Mouse (Mus musculus) intestine, embryonic 16.5 days (tissue): ENCODE results near the gene Tmprss13. TPM values are rescaled to one million over a fixed set of nuclear protein-coding genes. Genes with fewer than 3 reads are reported as not detected.

Experiments
- ATAC-seq: fragments of 200-750 bp; cut with Nextera tagmentation; 2 replicates; pipeline ENCODE4 v1.8.0; 2017; ENCODE audit warnings: moderate TSS enrichment, moderate library complexity
- H3K27ac ChIP-seq: fragments of 300-500 bp; sonication (generic); 2 replicates; pipeline ENCODE4 v1.5.1; 2014; ENCODE audit warnings: mild to moderate bottlenecking, low read length
- H3K27me3 ChIP-seq: fragments of 300-500 bp; sonication (generic); replicated peaks from 2 replicates; pipeline ENCODE4 v1.6.1; 2014; ENCODE audit warnings: low read length, control low read depth, mixed read lengths; ENCODE audit not compliant: control insufficient read depth, insufficient read depth
- H3K36me3 ChIP-seq: fragments of 300-500 bp; sonication (generic); 2 replicates; pipeline ENCODE4 v1.6.1; 2014; ENCODE audit warnings: low read length, control low read depth; ENCODE audit not compliant: control insufficient read depth, insufficient read depth
- H3K4me1 ChIP-seq: fragments of 300-500 bp; sonication (generic); 2 replicates; pipeline ENCODE4 v1.6.1; 2014; ENCODE audit warnings: low read length, control low read depth, mixed read lengths; ENCODE audit not compliant: control insufficient read depth, insufficient read depth
- H3K4me2 ChIP-seq: fragments of 300-500 bp; sonication (generic); 2 replicates; pipeline ENCODE4 v1.6.1; 2014; ENCODE audit warnings: low read depth, low read length, control low read depth
- H3K4me3 ChIP-seq: fragments of 300-500 bp; sonication (generic); 2 replicates; pipeline ENCODE4 v1.5.1; 2014; ENCODE audit warnings: mild to moderate bottlenecking, low read length
- H3K9ac ChIP-seq: fragments of 300-500 bp; sonication (generic); 2 replicates; pipeline ENCODE4 v1.6.1; 2014; ENCODE audit warnings: low read depth, low read length
- H3K9me3 ChIP-seq: fragments of 300-500 bp; sonication (generic); 2 replicates; pipeline ENCODE4 v1.6.1; 2016; ENCODE audit warnings: low read length, control low read depth; ENCODE audit not compliant: control insufficient read depth
- WGBS: fragments of 180-500 bp; shearing (Covaris S2); extraction: QIAGEN DNeasy Blood & Tissue Kit; methylation state at CpG from one replicate; pipeline ENCODE4 v1.1.7; 2014; 5-methylcytosine and 5-hydroxymethylcytosine counted together
- polyA plus RNA-seq: library from polyadenylated mRNA; unstranded; fragments of >200 nt; fragmentation: Nextera tagmentation; extraction: Ambion mirVana; gene quantifications from 2 replicates; pipeline ENCODE4 v1.2.1, GENCODE M21; 2015

Tmprss13 gene
- polyA plus RNA-seq, 1 experiment from 2014 or later, result 0.51 TPM

DNA sequence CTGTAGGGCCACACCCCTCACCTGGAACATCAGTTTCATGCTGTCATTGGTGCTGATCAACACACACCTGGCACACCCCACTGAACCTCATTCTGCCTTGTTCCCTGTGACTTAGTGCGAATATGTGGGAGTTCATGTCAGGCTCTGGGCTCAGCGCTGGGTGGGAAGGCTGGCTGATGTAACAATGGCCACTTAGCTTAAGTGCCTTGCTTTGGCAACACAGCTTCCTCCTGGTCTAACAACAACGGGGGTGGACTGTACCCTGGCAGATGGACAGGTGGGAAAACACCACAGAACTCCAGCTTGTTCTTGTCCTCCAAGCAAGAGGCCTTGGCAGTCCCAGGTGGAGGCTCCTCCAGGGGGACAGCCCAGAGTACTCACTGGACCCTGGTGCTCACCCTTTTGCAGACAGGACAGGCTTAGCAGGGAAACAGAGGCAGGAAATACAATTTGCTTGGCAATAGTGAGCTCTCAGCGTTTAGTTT is 3.1 kb downstream of the Tmprss13 start:
- Histone ChIP-seq H3K4me3 (no peak overlapping the region), H3K27me3 (no peaks in the 10 kb centered on the region; the same call in 1 of the 2 replicates), H3K36me3 (no peaks in the 10 kb centered on the region), H3K27ac (no peak overlapping the region), H3K9me3 (no peaks in the 10 kb centered on the region), H3K4me2 (no peak overlapping the region), H3K9ac (no peak overlapping the region), H3K4me1 (peaks cover 8% of the 10 kb centered on the region)
- no peak for ATAC-seq
- WGBS, result 75% methylated on average over 4 of the region's 4 CpGs

DNA sequence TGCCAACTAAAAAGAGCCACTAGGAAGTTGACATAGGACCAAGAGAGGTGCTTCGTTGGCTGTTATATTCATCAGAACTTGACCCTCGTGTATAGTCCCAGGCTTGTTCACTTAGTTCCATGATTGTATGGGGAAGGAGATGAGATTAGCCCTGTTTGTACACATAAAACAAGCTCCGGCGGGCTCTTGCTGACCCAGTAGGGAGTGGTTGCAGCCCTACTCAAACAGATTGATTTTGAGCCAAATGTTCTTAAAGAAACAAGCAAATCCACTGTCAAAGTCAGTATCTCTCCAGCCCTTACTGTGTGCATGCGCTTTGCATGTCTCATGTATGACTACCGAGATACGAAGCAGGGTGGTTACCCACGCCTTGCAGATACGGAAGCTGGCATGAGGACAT is 7.5 kb downstream of the Tmprss13 start:
- WGBS, result 81% methylated on average over 9 of the region's 9 CpGs
- no peaks in the 10 kb centered on the region for H3K9me3 ChIP-seq

DNA sequence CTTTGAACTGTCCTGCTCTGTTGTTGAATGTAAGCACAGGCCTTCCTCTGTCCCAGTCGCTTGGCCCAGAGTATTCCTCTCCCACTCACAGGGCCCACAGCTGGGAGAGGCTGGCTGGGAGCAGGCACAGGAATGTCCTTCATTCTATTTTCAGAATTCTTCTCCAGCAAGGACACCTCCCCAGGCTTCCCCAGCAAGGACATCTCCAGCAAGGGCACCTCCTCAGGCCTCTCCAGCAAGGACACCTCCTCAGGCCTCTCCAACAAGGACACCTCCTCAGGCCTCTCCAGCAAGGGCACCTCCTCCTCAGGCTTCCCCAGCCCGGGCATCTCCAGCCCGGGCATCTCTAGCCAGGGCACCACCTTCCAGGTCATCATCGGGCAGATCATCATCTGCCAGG is 9.4 kb downstream of the Tmprss13 start:
- no peak overlapping the region for H3K27ac ChIP-seq
- no peak overlapping the region for H3K4me2 ChIP-seq
- H3K4me3 ChIP-seq, result no peak overlapping the region
- no peaks in the 10 kb centered on the region for H3K4me1 ChIP-seq
- no peak for ATAC-seq
- H3K9ac ChIP-seq, result no peak overlapping the region
- H3K27me3 ChIP-seq, result no peaks in the 10 kb centered on the region
- no peaks in the 10 kb centered on the region for H3K36me3 ChIP-seq
- WGBS, result 85% methylated on average over 4 of the region's 4 CpGs
- no peaks in the 10 kb centered on the region for H3K9me3 ChIP-seq

More for the DNA sequence above, 7.5 kb downstream of the Tmprss13 start:
- Histone ChIP-seq H3K36me3 (no peaks in the 10 kb centered on the region), H3K4me3 (no peak overlapping the region), H3K4me2 (no peak overlapping the region), H3K4me1 (no peaks in the 10 kb centered on the region), H3K9ac (no peak overlapping the region), H3K27ac (no peak overlapping the region), H3K27me3 (no peaks in the 10 kb centered on the region)
- ATAC-seq, result no peak

DNA sequence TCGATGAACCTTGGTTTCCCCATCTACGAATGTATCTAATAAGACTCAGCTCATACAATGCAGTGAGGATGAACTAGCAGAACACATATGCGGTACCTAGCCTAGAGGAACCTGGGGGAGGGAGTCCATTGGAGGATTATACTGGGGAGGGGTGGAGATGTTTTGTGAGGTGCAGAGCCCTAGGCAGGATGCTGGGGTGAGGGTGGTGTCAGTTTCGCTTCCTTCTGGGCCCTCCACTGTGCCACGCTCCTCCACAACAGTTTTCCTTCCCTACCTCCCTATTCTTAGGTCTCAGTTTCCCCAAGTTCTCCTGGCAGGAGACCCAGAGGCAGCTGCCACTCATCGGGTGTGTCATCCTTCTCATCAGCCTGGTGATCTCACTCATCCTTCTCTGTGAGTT is 10.7 kb downstream of the Tmprss13 start:
- Histone ChIP-seq H3K36me3 (no peaks in the 10 kb centered on the region), H3K27me3 (no peaks in the 10 kb centered on the region), H3K9ac (no peak overlapping the region), H3K4me2 (no peak overlapping the region), H3K4me1 (no peaks in the 10 kb centered on the region), H3K27ac (no peak overlapping the region), H3K9me3 (no peaks in the 10 kb centered on the region), H3K4me3 (no peak overlapping the region)
- ATAC-seq, result no peak
- WGBS, result 90% methylated on average over 6 of the region's 6 CpGs

DNA sequence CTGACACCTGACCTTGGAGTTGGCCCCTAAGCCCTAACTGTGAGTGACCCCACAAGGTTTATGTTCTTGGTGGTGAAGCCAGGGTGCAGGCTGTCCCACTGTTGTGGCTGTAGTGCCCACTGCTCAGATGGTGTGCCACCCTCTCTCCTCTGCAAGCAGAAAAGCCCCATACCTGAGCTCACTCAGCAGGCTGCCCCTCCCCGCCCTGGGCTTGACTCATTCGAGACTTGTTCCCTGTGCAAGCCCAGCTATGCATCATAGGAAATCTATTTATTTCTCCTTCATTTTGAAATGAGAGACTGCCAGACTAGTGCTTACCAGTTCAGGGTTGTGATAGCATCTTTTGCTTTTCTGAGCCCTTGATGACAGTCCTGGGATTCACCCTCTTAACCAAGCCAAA is 18.5 kb downstream of the Tmprss13 start:
- Histone ChIP-seq H3K9me3 (no peaks in the 10 kb centered on the region), H3K36me3 (no peaks in the 10 kb centered on the region), H3K4me2 (no peak overlapping the region), H3K9ac (no peak overlapping the region), H3K4me3 (no peak overlapping the region), H3K27ac (no peak overlapping the region), H3K4me1 (no peaks in the 10 kb centered on the region), H3K27me3 (no peaks in the 10 kb centered on the region)
- WGBS, result 65% methylated on average over 2 of the region's 2 CpGs
- no peak for ATAC-seq

DNA sequence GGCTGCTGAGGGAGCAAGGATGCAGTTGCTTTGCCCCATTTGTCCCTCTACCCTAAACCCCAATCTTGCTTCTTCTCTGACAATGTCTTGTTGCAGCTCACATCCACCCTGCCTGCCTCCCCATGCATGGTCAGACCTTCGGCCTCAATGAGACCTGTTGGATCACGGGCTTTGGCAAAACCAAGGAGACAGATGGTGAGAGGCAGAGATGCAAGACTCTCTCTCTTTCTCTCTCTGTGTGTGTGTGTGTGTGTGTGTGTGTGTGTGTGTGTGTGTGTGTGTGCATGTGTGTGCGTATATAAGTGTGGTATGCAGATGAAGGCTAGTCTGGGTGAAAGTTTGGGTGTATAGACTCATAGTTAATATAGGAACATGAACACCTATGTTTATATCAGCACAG is 24.2 kb downstream of the Tmprss13 start:
- no peaks in the 10 kb centered on the region for H3K9me3 ChIP-seq
- no peak overlapping the region for H3K9ac ChIP-seq
- H3K4me1 ChIP-seq, result no peaks in the 10 kb centered on the region
- H3K27ac ChIP-seq, result no peak overlapping the region
- ATAC-seq, result no peak
- no peaks in the 10 kb centered on the region for H3K36me3 ChIP-seq
- H3K4me2 ChIP-seq, result no peak overlapping the region
- WGBS, result 92% methylated on average over 3 of the region's 3 CpGs
- no peaks in the 10 kb centered on the region for H3K27me3 ChIP-seq
- H3K4me3 ChIP-seq, result no peak overlapping the region

DNA sequence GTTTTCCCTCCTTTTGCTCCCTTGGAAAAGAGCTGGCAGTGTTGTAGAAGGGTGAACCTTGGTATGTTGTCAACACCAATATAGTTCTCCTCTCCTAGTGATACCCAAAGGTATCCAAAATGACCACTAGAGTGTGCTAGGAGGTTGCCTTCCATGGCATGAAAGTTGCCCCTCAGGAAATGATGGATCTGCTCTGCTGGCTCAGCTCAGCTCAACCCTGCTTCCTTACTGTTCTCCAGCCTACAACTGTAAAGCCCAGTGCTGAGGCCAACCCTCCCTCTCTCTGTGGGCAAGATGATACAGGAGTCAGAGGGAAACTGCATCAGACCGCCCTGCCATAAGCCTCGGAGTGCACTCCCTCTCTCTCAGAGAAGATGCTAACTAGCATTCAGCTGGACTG is 26.6 kb downstream of the Tmprss13 start:
- ATAC-seq, result no peak
- Histone ChIP-seq H3K4me1 (no peaks in the 10 kb centered on the region), H3K27me3 (no peaks in the 10 kb centered on the region), H3K27ac (no peak overlapping the region), H3K4me2 (no peak overlapping the region), H3K9ac (no peak overlapping the region), H3K4me3 (no peak overlapping the region), H3K9me3 (no peaks in the 10 kb centered on the region), H3K36me3 (no peaks in the 10 kb centered on the region)
- WGBS, result 77% methylated on average over 2 of the region's 2 CpGs

DNA sequence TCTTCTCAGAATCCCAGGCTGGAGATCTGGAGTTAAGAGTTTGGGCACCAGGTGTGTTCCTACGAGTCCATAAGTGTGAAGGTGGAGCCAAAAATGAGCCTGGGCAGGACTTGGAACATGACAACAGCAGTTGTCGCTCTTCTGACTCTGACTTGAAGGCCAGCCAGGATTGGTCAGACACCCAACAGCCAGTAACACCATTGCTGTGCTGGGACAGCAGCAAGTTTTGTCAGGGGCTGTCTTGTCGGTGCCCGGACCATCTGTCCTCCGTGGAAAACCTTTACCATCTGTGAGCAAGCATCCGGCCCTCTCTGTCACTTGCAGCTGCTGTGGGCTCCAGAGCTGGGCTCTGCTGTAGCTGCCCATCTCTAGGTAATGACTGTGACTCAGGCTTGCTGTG is 27.4 kb downstream of the Tmprss13 start:
- no peaks in the 10 kb centered on the region for H3K36me3 ChIP-seq
- no peaks in the 10 kb centered on the region for H3K27me3 ChIP-seq
- no peak overlapping the region for H3K4me3 ChIP-seq
- no peaks in the 10 kb centered on the region for H3K9me3 ChIP-seq
- H3K9ac ChIP-seq, result no peak overlapping the region
- no peaks in the 10 kb centered on the region for H3K4me1 ChIP-seq
- WGBS, result 65% methylated on average over 6 of the region's 6 CpGs
- H3K27ac ChIP-seq, result no peak overlapping the region
- no peak for ATAC-seq
- no peak overlapping the region for H3K4me2 ChIP-seq

DNA sequence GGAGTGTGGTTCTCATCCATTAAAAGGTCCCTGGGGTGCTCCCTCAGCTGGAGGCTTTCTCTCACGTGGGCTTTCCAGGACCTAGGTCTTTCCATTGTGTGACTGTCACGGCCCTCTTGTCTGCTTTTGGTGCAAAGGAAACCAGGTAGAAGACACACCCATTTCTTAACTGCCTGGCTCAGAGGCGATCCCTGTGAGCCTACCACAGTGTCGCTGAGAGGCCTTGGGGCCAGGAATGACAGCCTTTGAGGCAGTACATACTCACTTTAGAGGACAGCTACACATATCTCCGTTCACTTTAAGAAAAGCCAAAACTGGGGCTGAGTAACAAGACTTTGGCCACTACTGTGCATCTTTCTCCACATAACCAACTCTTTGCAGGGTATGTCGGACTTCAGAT is 29.7 kb downstream of the Tmprss13 start:
- H3K9ac ChIP-seq, result no peak overlapping the region
- H3K4me2 ChIP-seq, result no peak overlapping the region
- H3K4me3 ChIP-seq, result no peak overlapping the region
- H3K4me1 ChIP-seq, result no peaks in the 10 kb centered on the region
- H3K9me3 ChIP-seq, result no peaks in the 10 kb centered on the region
- no peaks in the 10 kb centered on the region for H3K27me3 ChIP-seq
- no peak for ATAC-seq
- H3K27ac ChIP-seq, result no peak overlapping the region
- 73% methylated on average over 6 of the region's 6 CpGs for WGBS
- H3K36me3 ChIP-seq, result no peaks in the 10 kb centered on the region

DNA sequence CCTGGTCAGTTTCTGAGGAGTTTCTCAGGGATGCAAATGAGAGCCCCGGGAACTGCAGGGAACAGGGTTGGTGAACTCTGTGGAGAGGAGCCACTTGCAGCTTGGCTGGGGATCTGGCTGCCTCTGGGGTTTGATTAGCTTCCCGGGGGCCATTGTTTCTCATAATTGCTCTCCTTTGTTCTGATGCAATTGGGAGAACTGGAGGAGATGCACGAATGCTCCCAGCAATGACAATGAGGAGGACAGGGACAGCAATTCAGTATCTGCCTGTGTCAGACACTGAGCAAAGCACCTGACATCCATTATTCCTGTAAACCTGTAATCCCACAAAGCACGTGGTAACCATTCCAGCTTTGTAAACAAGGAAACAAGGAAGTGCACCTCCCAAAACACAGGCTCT is 30.3 kb downstream of the Tmprss13 start:
- H3K4me3 ChIP-seq, result no peak overlapping the region
- no peaks in the 10 kb centered on the region for H3K36me3 ChIP-seq
- no peak overlapping the region for H3K4me2 ChIP-seq
- no peak for ATAC-seq
- H3K9ac ChIP-seq, result no peak overlapping the region
- no peaks in the 10 kb centered on the region for H3K27me3 ChIP-seq
- H3K27ac ChIP-seq, result no peak overlapping the region
- 35% methylated on average over 4 of the region's 4 CpGs for WGBS
- H3K4me1 ChIP-seq, result no peaks in the 10 kb centered on the region
- no peaks in the 10 kb centered on the region for H3K9me3 ChIP-seq
